Mouse (Mus musculus): ENCODE data around the gene Plcb2. TPM values are rescaled to one million over a fixed set of nuclear protein-coding genes. Genes with fewer than 3 reads are reported as not detected.

Plcb2 gene
- polyA plus RNA-seq, 1 experiment from 2014 or later = 0.50 TPM

DNA sequence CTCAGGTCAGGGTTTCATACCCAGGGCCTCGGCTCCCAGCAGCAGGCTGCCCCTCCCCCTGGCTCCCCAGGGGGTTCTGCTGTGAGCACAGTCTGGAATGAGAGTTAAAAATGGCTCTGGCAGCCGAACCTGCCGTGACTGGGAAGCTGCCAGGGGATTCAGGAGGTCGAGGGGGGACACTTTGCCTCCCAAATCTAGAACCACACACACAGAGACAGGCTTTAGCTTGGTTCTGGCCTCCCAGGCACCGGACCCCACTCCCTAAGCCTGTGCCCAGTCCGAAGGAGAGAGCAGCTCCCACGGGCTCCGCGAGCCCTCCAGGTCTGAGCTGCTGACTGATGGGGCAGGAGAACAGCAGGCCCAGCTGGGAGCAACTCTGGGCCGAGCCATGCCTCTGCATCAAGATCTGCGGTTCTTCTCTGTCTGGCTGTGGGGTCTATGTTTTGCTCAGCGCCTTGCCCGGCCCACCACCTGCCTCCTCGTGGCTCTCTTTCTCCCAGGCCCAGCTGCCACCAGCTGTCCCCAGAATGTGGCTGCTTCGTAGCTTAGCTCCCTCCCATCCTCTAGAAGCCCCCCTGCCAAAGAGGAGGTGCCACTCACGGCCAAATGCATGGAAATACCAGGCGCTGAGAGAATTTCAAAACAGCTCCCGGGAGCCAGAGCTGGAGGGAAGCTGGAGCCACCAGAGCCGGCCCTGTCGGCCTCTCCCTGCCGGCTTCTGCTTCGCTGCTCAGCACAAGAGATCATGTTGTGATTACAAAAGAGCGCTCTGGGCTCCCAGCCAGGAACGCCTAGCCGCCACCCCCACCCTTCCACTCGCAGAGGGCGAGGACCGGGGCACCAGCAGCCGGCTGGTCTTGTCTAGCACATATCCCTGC is 33.9 kb upstream of the Plcb2 start, which contains the start of gene Ccdc9b:
Gene Ccdc9b, minus strand, starts transcription at position 756 of the 878 bp plus-strand sequence.
- peak within 1 kb of the TSS; percentile 28 for H3K4me3 ChIP-seq
- H3K27ac ChIP-seq (replicated peaks) = peak within 1 kb of the TSS; percentile 97
- 4% methylated on average over 29 of the region's 29 CpGs for WGBS
- H3K9me3 ChIP-seq = no peaks in the 10 kb centered on the region
- H3K9ac ChIP-seq (replicated peaks) = peak within 1 kb of the TSS; percentile 59
- H3K4me2 ChIP-seq (replicated peaks) = peak within 1 kb of the TSS; percentile 49
- H3K36me3 ChIP-seq = no peaks in the 10 kb centered on the region
- ATAC-seq (ENCODE audit: low FRiP score, low read depth) = peak; percentile 85
- H3K27me3 ChIP-seq = peaks cover 43% of the 10 kb centered on the region
- peaks cover 44% of the 10 kb centered on the region for H3K4me1 ChIP-seq

DNA sequence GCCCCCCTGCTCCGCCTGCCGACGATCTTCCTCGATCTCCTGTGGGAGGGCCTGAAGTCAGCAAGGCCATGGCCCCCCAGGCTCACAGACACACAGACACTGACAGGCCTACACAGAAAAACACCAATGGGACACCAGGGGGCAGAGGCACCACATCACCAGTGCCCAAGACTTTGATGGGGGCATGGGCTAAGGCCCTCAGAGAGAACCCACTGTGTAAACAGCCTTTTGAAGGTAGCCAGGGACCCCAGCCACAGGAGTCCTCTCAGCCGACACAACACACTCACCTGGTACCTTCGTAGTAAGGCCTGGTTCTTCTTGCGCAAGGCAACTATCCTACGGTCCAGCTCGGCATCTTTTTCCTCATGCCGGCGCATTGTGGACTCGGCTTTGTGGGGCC is 33.1 kb upstream of the Plcb2 start:
- Histone ChIP-seq H3K9ac (replicated peaks) (peak overlapping the region; percentile 59), H3K4me2 (replicated peaks) (peak overlapping the region; percentile 49), H3K36me3 (no peaks in the 10 kb centered on the region), H3K4me1 (peaks cover 44% of the 10 kb centered on the region), H3K4me3 (no peak overlapping the region), H3K27ac (replicated peaks) (peak overlapping the region; percentile 97), H3K9me3 (no peaks in the 10 kb centered on the region), H3K27me3 (peaks cover 43% of the 10 kb centered on the region)
- no peak for ATAC-seq (ENCODE audit: low FRiP score, low read depth)
- 86% methylated on average over 12 of the region's 12 CpGs for WGBS

DNA sequence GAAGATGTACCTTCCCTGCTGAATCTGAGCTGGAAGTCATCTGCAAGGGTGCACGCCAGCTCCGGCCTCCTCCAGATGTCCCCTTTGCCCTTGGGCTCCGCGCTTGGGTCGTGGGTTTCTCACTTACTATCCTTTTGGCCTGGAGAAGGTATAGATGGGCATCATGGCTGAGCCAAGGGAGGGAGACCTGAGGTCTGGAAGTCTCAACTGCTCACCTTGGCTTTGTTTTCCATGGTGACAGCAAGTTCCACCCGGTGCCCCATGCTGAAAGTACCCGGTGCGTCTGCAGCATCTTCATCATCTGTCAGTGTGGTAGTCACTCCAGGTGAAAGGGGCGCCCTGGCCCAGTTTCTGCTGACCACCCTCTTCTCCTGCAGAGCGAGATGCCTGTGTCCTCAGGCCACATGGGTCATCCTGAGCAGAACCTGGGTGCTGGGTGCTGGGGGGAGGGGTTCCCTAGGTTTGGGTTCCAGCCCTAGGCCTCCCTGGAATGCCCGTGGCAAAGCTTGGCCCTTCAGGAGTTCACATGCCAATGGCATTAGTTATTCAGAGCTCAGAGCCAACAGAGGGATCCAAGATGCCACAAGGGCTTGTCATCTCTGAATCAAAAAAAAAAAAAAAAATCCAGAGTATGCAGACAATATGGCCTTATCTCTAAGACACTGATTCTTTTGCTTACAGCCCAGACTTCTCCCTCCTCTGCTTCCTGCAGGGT is 32.2 kb upstream of the Plcb2 start:
- H3K9ac ChIP-seq (replicated peaks) = no peak overlapping the region
- H3K4me3 ChIP-seq = no peak overlapping the region
- peaks cover 41% of the 10 kb centered on the region for H3K27me3 ChIP-seq
- no peak overlapping the region for H3K4me2 ChIP-seq (replicated peaks)
- H3K36me3 ChIP-seq = no peaks in the 10 kb centered on the region
- H3K9me3 ChIP-seq = no peaks in the 10 kb centered on the region
- 84% methylated on average over 11 of the region's 11 CpGs for WGBS
- H3K4me1 ChIP-seq = peaks cover 44% of the 10 kb centered on the region
- no peak overlapping the region for H3K27ac ChIP-seq (replicated peaks)
- ATAC-seq (ENCODE audit: low FRiP score, low read depth) = no peak

DNA sequence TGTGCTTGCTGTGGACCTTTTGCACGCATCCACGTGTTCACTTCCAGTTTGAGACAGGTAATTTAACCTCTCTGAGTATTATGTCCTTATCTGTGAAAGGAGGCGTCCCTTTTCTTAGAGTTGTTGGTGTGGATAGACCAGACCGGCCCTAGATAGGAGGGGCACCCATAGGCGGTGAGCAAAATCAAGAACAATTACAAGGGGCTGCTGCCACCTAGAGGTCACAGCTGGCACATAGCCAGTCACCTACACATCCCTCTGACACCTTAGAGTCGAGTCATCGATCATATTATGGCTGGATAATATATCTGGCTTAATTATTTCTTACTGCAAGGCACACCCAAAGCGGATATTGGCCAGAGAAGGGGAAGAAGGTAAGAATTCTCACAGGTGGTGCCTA is 31.6 kb upstream of the Plcb2 start:
- H3K27ac ChIP-seq (replicated peaks) = no peak overlapping the region
- H3K9ac ChIP-seq (replicated peaks) = no peak overlapping the region
- ATAC-seq (ENCODE audit: low FRiP score, low read depth) = peak; percentile 13; the same call in 1 of the 2 replicates
- no peak overlapping the region for H3K4me3 ChIP-seq
- H3K4me2 ChIP-seq (replicated peaks) = no peak overlapping the region
- no peaks in the 10 kb centered on the region for H3K36me3 ChIP-seq
- WGBS = 17% methylated on average over 8 of the region's 8 CpGs
- peaks cover 41% of the 10 kb centered on the region for H3K27me3 ChIP-seq
- no peaks in the 10 kb centered on the region for H3K9me3 ChIP-seq
- H3K4me1 ChIP-seq = peaks cover 44% of the 10 kb centered on the region

GRCm38 (mm10) chr2:118756103-118756502 is 27.9 kb upstream of the Plcb2 start:
- H3K27me3 ChIP-seq = peaks cover 25% of the 10 kb centered on the region
- no peaks in the 10 kb centered on the region for H3K36me3 ChIP-seq
- no peak overlapping the region for H3K4me3 ChIP-seq
- H3K4me1 ChIP-seq = peaks cover 11% of the 10 kb centered on the region
- ATAC-seq (ENCODE audit: low FRiP score, low read depth) = no peak
- no peak overlapping the region for H3K9ac ChIP-seq (replicated peaks)
- H3K27ac ChIP-seq (replicated peaks) = no peak overlapping the region
- H3K9me3 ChIP-seq = no peaks in the 10 kb centered on the region
- no peak overlapping the region for H3K4me2 ChIP-seq (replicated peaks)
- WGBS = 84% methylated on average over 4 of the region's 4 CpGs

GRCm38 (mm10) chr2:118755407-118755806 is 27.2 kb upstream of the Plcb2 start:
- no peaks in the 10 kb centered on the region for H3K36me3 ChIP-seq
- H3K4me3 ChIP-seq = no peak overlapping the region
- no peak overlapping the region for H3K9ac ChIP-seq (replicated peaks)
- H3K27ac ChIP-seq (replicated peaks) = no peak overlapping the region
- no peak for ATAC-seq (ENCODE audit: low FRiP score, low read depth)
- 87% methylated on average over 6 of the region's 6 CpGs for WGBS
- H3K4me2 ChIP-seq (replicated peaks) = no peak overlapping the region
- H3K4me1 ChIP-seq = peaks cover 7% of the 10 kb centered on the region
- H3K9me3 ChIP-seq = no peaks in the 10 kb centered on the region
- H3K27me3 ChIP-seq = peaks cover 22% of the 10 kb centered on the region

DNA sequence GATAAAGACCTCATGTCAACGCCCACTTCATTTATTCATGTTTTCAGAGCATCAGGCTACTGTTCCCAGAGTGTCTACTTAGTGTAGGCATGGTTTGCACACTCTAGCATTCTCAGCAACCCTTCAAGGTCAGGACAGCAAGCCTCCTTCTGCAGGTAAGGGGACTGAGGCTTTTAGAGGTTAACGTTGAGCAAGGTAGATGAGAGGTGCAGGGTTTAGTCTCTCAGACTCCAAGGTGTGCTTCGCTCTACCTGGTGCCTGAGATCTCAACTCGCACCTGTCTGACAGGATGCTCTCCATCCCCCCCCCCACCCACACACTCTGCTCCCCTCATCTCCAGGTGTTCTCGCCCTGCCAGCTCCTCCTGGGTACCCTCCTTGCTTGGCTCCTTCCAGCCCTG is 25.9 kb upstream of the Plcb2 start:
- Histone ChIP-seq H3K4me3 (no peak overlapping the region), H3K4me1 (peaks cover 13% of the 10 kb centered on the region), H3K4me2 (replicated peaks) (no peak overlapping the region), H3K27me3 (peaks cover 16% of the 10 kb centered on the region), H3K27ac (replicated peaks) (no peak overlapping the region), H3K9me3 (no peaks in the 10 kb centered on the region), H3K36me3 (no peaks in the 10 kb centered on the region), H3K9ac (replicated peaks) (no peak overlapping the region)
- ATAC-seq (ENCODE audit: low FRiP score, low read depth) = no peak
- WGBS = 91% methylated on average over 5 of the region's 5 CpGs

DNA sequence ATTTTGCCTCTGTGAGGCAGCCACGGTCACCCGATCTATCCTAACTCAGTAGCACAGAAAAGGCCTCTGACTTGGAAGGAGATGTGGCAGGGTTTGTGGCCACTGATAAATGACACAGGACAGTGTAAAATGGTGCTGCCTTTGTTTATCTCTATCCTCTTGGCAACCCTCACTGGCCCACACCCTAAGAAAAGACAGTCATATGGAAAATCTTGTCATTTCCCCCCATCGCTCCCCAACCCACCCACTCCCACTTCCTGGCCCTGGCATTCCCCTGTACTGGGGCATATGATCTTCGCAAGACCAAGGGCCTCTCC is 24.5 kb upstream of the Plcb2 start:
- Histone ChIP-seq H3K36me3 (no peaks in the 10 kb centered on the region), H3K27ac (replicated peaks) (0 out of 2 replicates have a peak overlapping the region, but pooled peaks have one; percentile 3), H3K27me3 (peaks cover 2% of the 10 kb centered on the region; the same call in 1 of the 2 replicates), H3K4me1 (peaks cover 26% of the 10 kb centered on the region), H3K9ac (replicated peaks) (no peak overlapping the region), H3K4me3 (no peak overlapping the region), H3K4me2 (replicated peaks) (no peak overlapping the region), H3K9me3 (no peaks in the 10 kb centered on the region)
- 92% methylated on average over 4 of the region's 4 CpGs for WGBS
- no peak for ATAC-seq (ENCODE audit: low FRiP score, low read depth)

GRCm38 (mm10) chr2:118751896-118752791 is 23.9 kb upstream of the Plcb2 start:
- Histone ChIP-seq H3K4me2 (replicated peaks) (no peak overlapping the region), H3K27me3 (no peaks in the 10 kb centered on the region; the same call in 1 of the 2 replicates), H3K4me3 (no peak overlapping the region), H3K9me3 (no peaks in the 10 kb centered on the region), H3K9ac (replicated peaks) (no peak overlapping the region), H3K4me1 (peaks cover 32% of the 10 kb centered on the region), H3K27ac (replicated peaks) (0 out of 2 replicates have a peak overlapping the region, but pooled peaks have one; percentile 3), H3K36me3 (no peaks in the 10 kb centered on the region)
- ATAC-seq (ENCODE audit: low FRiP score, low read depth) = no peak
- 74% methylated on average over 16 of the region's 16 CpGs for WGBS

GRCm38 (mm10) chr2:118750476-118750875 is 22.2 kb upstream of the Plcb2 start:
- H3K27ac ChIP-seq (replicated peaks) = no peak overlapping the region
- H3K27me3 ChIP-seq = no peaks in the 10 kb centered on the region; the same call in 1 of the 2 replicates
- H3K4me2 ChIP-seq (replicated peaks) = no peak overlapping the region
- no peak for ATAC-seq (ENCODE audit: low FRiP score, low read depth)
- H3K36me3 ChIP-seq = no peaks in the 10 kb centered on the region
- H3K4me1 ChIP-seq = peaks cover 41% of the 10 kb centered on the region
- 87% methylated on average over 8 of the region's 8 CpGs for WGBS
- no peak overlapping the region for H3K9ac ChIP-seq (replicated peaks)
- H3K9me3 ChIP-seq = no peaks in the 10 kb centered on the region
- no peak overlapping the region for H3K4me3 ChIP-seq

DNA sequence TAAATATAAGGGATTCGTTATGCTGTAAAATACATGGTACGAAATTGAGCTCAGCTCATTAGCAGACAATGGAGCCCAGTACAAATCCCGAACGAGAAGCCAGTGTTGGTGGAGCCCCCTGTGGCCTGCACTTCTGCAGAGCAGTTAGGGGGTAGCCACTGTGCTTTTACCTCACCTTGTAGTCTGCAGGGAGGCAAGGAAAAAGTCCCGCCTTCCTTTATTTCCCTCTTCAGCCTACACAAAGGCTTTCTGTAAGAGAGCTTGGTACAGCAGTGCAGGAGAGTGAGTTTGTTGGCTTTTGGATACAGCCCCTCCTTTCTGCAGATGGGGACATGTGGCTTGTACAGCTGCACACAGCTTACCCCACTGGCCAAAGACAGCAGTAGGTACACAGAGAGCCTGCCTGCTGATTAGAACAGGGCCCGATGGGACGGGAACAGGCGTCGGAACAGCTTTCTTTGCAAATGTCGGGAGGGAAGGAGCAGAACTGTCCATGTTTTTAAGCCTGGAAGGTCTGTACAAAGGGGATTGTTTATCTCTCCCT is 21.2 kb upstream of the Plcb2 start:
- peaks cover 49% of the 10 kb centered on the region for H3K4me1 ChIP-seq
- no peak overlapping the region for H3K4me3 ChIP-seq
- no peaks in the 10 kb centered on the region for H3K9me3 ChIP-seq
- no peaks in the 10 kb centered on the region for H3K36me3 ChIP-seq
- peaks cover 8% of the 10 kb centered on the region for H3K27me3 ChIP-seq
- 24% methylated on average over 10 of the region's 10 CpGs for WGBS
- peak overlapping the region; percentile 44; the same call in 1 of the 2 replicates for H3K9ac ChIP-seq (replicated peaks)
- peak overlapping the region; percentile 28 for H3K4me2 ChIP-seq (replicated peaks)
- no peak for ATAC-seq (ENCODE audit: low FRiP score, low read depth)
- H3K27ac ChIP-seq (replicated peaks) = peak overlapping the region; percentile 63

Measured in midbrain, embryonic 12.5 days (tissue).